Mouse (Mus musculus) lung, adult 2 months (tissue): ENCODE results near the gene 4930469K13Rik.

Experiments
- CTCF ChIP-seq: fragments of 200-500 bp; IDR thresholded peaks from 2 replicates; pipeline ENCODE4 v1.5.1; 2011; ENCODE audit warnings: mild to moderate bottlenecking, low read length, control low read depth; ENCODE audit not compliant: insufficient read depth
- POLR2A ChIP-seq: fragments of 200-500 bp; IDR thresholded peaks from 2 replicates; pipeline ENCODE4 v1.6.1; 2011; ENCODE audit warnings: low read depth, mild to moderate bottlenecking, control low read depth, low read length, borderline replicate concordance; ENCODE audit errors: extremely low read depth

GRCm38 (mm10) chr11:34078581-34078980, 19.8 kb downstream of the 4930469K13Rik start:
- TF ChIP-seq CTCF (no peak), POLR2A (no peak)
